Mouse (Mus musculus) C2C12 (cell line): ENCODE data around the gene Raf1.

Experiments
- CTCF ChIP-seq: IDR thresholded peaks from one replicate; pipeline ENCODE4 v1.5.1; 2011; ENCODE audit not compliant: control insufficient read depth, insufficient read depth, insufficient read length
- MAX ChIP-seq: IDR thresholded peaks from one replicate; pipeline ENCODE4 v1.6.1; 2011; ENCODE audit warnings: mild to moderate bottlenecking, control low read depth
- MYOD1 ChIP-seq: IDR thresholded peaks from one replicate; pipeline ENCODE4 v1.6.1; 2011; ENCODE audit warnings: low read depth; ENCODE audit not compliant: control insufficient read depth, insufficient read length
- MYOG ChIP-seq: IDR thresholded peaks from one replicate; pipeline ENCODE4 v1.6.1; 2011; ENCODE audit not compliant: control insufficient read depth, insufficient read length; ENCODE audit errors: extremely low read depth
- USF1 ChIP-seq: IDR thresholded peaks from one replicate; pipeline ENCODE4 v1.6.1; 2011; ENCODE audit warnings: low read depth, mild to moderate bottlenecking, control low read depth, moderate library complexity

DNA sequence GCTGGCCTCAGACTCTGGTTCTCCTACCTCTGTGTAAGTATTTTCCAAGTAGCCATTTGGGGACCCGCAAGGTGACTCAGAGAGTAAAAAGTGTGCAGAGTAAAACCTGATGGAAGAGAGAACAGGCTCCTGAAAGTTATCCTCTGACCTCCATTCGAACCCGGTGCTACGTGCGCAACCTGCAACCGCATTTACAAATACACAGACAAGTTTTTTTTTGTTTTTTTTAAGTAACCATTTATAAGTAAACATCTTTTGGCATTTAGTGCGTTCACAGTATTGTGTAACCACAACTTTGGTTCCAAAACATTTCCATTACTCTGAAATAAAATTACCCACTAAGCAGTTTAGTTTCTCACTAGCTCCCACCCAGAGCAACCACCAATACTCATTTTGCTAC is 1.0 kb upstream of the Raf1 start:
- TF ChIP-seq CTCF (no peak), MAX (no peak), MYOG (no peak), USF1 (no peak), MYOD1 (no peak)
